Mouse (Mus musculus) embryonic stem cell, embryonic (primary cell): ENCODE data around the gene Spaca7.

Experiments
- CTCF ChIA-PET, 4 experiments: fragments of 300-600 bp in 2 of 4; fragments of 350-600 bp in 2 of 4; sonication (Branson Sonifier 250); formaldehyde crosslinking; loops; one replicate each; lab custom pipeline; 2022; ENCODE audit warnings: inconsistent platforms in 2 of 4; lab: Charles Lee
- POLR2A ChIA-PET, 4 experiments: fragments of 300-600 bp in 2 of 4; fragments of 350-600 bp in 2 of 4; sonication (Branson Sonifier 250); formaldehyde crosslinking; loops; one replicate each; lab custom pipeline; 2022; ENCODE audit warnings: antibody characterized with exemption in 4 of 4, inconsistent platforms in 1 of 4; lab: Charles Lee

The Spaca7 gene

DNA sequence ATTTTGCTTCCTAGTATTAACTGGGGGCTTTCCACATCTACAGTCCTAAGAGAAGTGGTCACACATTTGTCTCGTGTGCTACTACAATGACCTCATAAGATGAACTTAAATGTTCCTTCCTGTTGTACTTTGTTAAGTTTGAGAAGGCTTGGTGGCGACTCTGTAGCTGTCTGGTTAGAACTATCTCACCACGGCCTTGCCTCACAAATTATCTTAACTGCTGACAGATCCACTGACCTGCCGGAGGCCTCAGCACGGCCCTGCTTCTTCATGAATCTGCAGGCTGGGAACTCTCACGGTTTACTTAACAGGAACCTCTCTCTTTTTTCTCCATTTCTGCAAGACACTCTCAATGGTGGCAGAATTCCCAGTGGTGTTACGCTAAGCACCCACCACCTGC is 72.1 kb downstream of the Spaca7 start:
- CTCF ChIA-PET, result interaction anchor here in 1 of 4 experiments (1.3 kb wide), 1 partner anchor 32 kb away, joined by 3 read pairs; no protein-coding TSS in a partner anchor
- POLR2A ChIA-PET, result interaction anchor here in 1 of 4 experiments (1.5 kb wide), 1 partner anchor 27 kb away, joined by 6 read pairs; the partner anchor contains the start of gene Tubgcp3

- CTCF ChIA-PET, result interaction anchor here in 1 of 4 experiments (0.5 kb wide), 1 partner anchor 348 kb away, joined by 3 read pairs; no protein-coding TSS in a partner anchor
These were observed 73.7 kb downstream of the Spaca7 start for GRCm38 (mm10) chr8:12646536-12646935.

GRCm38 (mm10) chr8:12648951-12649350 is 76.1 kb downstream of the Spaca7 start:
- ChIA-PET CTCF (interaction anchor here in 2 of 4 experiments (0.7 to 0.8 kb wide), 2 partner anchors 9 to 164 kb away, joined by 3 to 4 read pairs; no protein-coding TSS in a partner anchor), POLR2A (no interaction called here)

More at GRCm38 (mm10) chr8:12646536-12646935, 73.7 kb downstream of the Spaca7 start:
- POLR2A ChIA-PET, result no interaction called here
